Mouse (Mus musculus): ENCODE data around the gene Ms4a12. TPM values are rescaled to one million over a fixed set of nuclear protein-coding genes. Genes with fewer than 3 reads are reported as not detected.

Ms4a12 gene
- total RNA-seq, 2 experiments from 2014 or later = not detected

Other genes with a start within 250 kb of the Ms4a12 start
- not detected for gene Ms4a15, start 239.2 kb downstream of the Ms4a12 start, total RNA-seq (2021)
- not detected for gene Ms4a18, start 214.4 kb downstream of the Ms4a12 start, total RNA-seq (2021)
- gene Ms4a8a, start 151.3 kb downstream of the Ms4a12 start, total RNA-seq (2021) = under 1 TPM; 0.91 to 0.98 TPM
- gene 1700017D01Rik, start 101.6 kb downstream of the Ms4a12 start, total RNA-seq (2021) = under 1 TPM; 0.39 to 0.44 TPM
- gene 1700025F22Rik, start 67.1 kb downstream of the Ms4a12 start, total RNA-seq (2021) = not detected
- not detected for gene Ms4a13, start 35.7 kb downstream of the Ms4a12 start, total RNA-seq (2021)
- gene Ms4a1, start 33.8 kb upstream of the Ms4a12 start, total RNA-seq (2021) = under 1 TPM; 0.20 to 0.23 TPM
- not detected for gene Ms4a5, start 51.4 kb upstream of the Ms4a12 start, total RNA-seq (2021)
- gene Ms4a14, start 82.0 kb upstream of the Ms4a12 start, total RNA-seq (2021) = under 1 TPM; 0.22 to 0.26 TPM
- 1 to 10 TPM; 2.4 to 3.7 TPM for gene Ms4a7, start 103.7 kb upstream of the Ms4a12 start, total RNA-seq (2021)
- 1 to 10 TPM; 5.9 to 8.5 TPM for gene Ms4a4a, start 143.1 kb upstream of the Ms4a12 start, total RNA-seq (2021)
- not detected for gene Ms4a4c, start 172.3 kb upstream of the Ms4a12 start, total RNA-seq (2021)
- under 1 TPM; 0.47 to 0.56 TPM for gene Ms4a4b, start 211.1 kb upstream of the Ms4a12 start, total RNA-seq (2021)
- 10 to 100 TPM in 1 of 2 experiments, 1 to 10 TPM in 1; 6.9 to 10.3 TPM for gene Ms4a6c, start 236.9 kb upstream of the Ms4a12 start, total RNA-seq (2021)

All from gastrocnemius, postnatal 4 days (tissue).